Comparison of ENCODE assay signal across 27 mouse cellular contexts in the genomic region with DNA sequence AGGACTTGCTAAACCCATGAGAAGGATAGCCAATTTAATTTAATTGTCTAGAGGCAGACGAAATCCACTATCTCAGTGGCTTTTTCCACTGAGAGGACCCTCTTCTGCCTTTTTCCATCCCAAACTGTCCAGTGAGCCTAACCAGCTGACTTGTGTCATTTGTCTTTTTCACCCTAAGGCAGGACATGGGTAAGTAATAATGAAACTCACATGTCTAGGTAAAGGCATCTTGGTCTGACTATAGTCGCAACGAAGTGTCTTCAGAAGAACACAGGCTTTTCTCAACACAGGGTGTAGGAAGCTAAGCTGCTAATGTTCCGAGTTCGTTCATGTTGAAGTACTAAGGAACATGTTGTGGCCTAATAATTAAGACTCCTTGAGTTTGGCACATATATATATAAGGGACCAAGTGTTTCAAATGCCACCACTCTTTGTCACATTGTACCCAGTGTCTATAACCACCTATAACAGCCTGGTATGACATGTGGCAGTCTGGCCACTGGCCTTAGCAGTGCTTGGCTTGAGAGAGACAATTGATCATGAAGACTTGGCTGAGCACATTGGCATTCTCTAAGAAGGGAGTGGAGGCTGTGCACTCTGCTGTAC.
"Had no signal": no experiment of that assay in that cellular context is flagged by ENCODE, and none has a peak within 500 bp of the region (broad histone marks: within the 10 kb centered on the region; RNA-seq: fewer than 3 reads in every experiment).

No protein-coding gene starts in this region.

- DNase-seq: cerebellum, adult 9-10 months; cerebellum, adult 9-11 months; cerebellum, postnatal 10 days; cerebellum, postnatal 14 days; cerebellum, postnatal 25 days; cerebellum, postnatal 36 days; embryo, embryonic 11 days; forebrain, postnatal 0 days; gastrocnemius, adult 2 months; gastrocnemius, postnatal 10 days; gastrocnemius, postnatal 14 days; gastrocnemius, postnatal 25 days; gastrocnemius, postnatal 36 days; heart, adult 11 months; heart, adult 18-20 months; heart, adult 2 months had no signal

- H3K36me3 ChIP-seq: embryonic facial prominence, embryonic 10.5 days; embryonic facial prominence, embryonic 12.5 days; embryonic facial prominence, embryonic 13.5 days; embryonic facial prominence, embryonic 15.5 days; forebrain, embryonic 10.5 days; forebrain, embryonic 12.5 days; forebrain, embryonic 15.5 days had no signal

- H3K9me3 ChIP-seq: embryonic facial prominence, embryonic 10.5 days; embryonic facial prominence, embryonic 12.5 days; embryonic facial prominence, embryonic 13.5 days; embryonic facial prominence, embryonic 15.5 days; forebrain, embryonic 10.5 days; forebrain, embryonic 12.5 days; forebrain, embryonic 13.5 days; forebrain, embryonic 15.5 days had no signal

- H3K4me2 ChIP-seq: embryonic facial prominence, embryonic 12.5 days; embryonic facial prominence, embryonic 13.5 days; embryonic facial prominence, embryonic 15.5 days; forebrain, embryonic 12.5 days; forebrain, embryonic 13.5 days; forebrain, embryonic 15.5 days had no signal

- H3K9ac ChIP-seq: embryonic facial prominence, embryonic 12.5 days; embryonic facial prominence, embryonic 13.5 days; embryonic facial prominence, embryonic 15.5 days; forebrain, embryonic 12.5 days; forebrain, embryonic 13.5 days; forebrain, embryonic 15.5 days; forebrain, postnatal 0 days had no signal

- H3K4me1 ChIP-seq: embryonic facial prominence, embryonic 10.5 days; embryonic facial prominence, embryonic 12.5 days; embryonic facial prominence, embryonic 13.5 days; embryonic facial prominence, embryonic 15.5 days; forebrain, embryonic 12.5 days; forebrain, embryonic 13.5 days; forebrain, embryonic 15.5 days had no signal

- H3K4me3 ChIP-seq: embryonic facial prominence, embryonic 10.5 days; embryonic facial prominence, embryonic 12.5 days; embryonic facial prominence, embryonic 13.5 days; embryonic facial prominence, embryonic 15.5 days; erythroblast, embryonic 14.5 days; forebrain, embryonic 10.5 days; forebrain, embryonic 12.5 days; forebrain, embryonic 13.5 days; forebrain, embryonic 15.5 days; gastrocnemius, adult 2 months; heart, adult 2 months had no signal

- H3K27ac ChIP-seq: embryonic facial prominence, embryonic 10.5 days; embryonic facial prominence, embryonic 12.5 days; embryonic facial prominence, embryonic 13.5 days; embryonic facial prominence, embryonic 15.5 days; forebrain, embryonic 10.5 days; forebrain, embryonic 12.5 days; forebrain, embryonic 13.5 days; forebrain, embryonic 15.5 days; gastrocnemius, adult 2 months; heart, adult 2 months had no signal

- H3K27me3 ChIP-seq: embryonic facial prominence, embryonic 12.5 days; embryonic facial prominence, embryonic 13.5 days; embryonic facial prominence, embryonic 15.5 days; forebrain, embryonic 12.5 days; forebrain, embryonic 13.5 days; forebrain, embryonic 15.5 days had no signal

- ATAC-seq: forebrain, embryonic 13.5 days; forebrain, embryonic 14.5 days; forebrain, embryonic 15.5 days; forebrain, embryonic 16.5 days; forebrain, postnatal 0 days had no signal
